Mouse (Mus musculus): Measurements from ENCODE around the gene Pigl.

- TF ChIP-seq POLR2A (IDR thresholded peaks at IDR 0.05; ENCODE audit: borderline replicate concordance, extremely low read depth, low read depth, low read length) (no peak), CTCF (IDR thresholded peaks at IDR 0.05; ENCODE audit: insufficient read depth, low read length) (no peak)
Measured at GRCm38 (mm10) chr11:62463225-62463915, 5.1 kb downstream of the Pigl start.

All from lung, adult 2 months (tissue).